Comparison of ENCODE assay signal across 19 mouse cellular contexts in the genomic region with DNA sequence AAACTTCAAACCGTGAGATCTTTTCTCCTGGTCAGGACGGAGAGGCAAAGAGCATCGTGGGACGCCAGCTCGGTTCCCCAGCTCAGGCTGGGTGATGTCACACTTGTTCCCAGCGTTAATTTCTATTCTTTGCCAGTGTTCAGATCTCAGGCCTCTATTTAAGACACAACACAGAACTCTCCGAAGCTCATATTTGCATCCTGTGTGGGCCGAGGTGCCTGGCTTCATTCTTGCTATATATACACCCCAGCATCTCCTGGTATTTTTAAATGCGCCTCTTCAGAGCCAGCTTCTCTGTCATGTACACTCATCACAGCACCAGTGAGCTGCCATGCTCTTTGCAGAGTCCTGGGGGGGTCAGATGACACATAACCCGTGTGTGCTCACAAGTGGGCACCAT.
DNase-seq lines count a peak whose midpoint lies in the region; TF ChIP-seq lines count a peak whose summit lies in the region.
"Had no signal": no experiment of that assay in that cellular context is flagged by ENCODE, and none has a peak within 500 bp of the region (broad histone marks: within the 10 kb centered on the region; RNA-seq: fewer than 3 reads in every experiment).

No protein-coding gene starts in this region.

- intact Hi-C loops in heart, postnatal 14 days (cut with DNase I) = no loop called here

- no peak for TF ChIP-seq CTCF in cortical plate, adult 2 months (IDR thresholded peaks at IDR 0.05; ENCODE audit: extremely low read depth, insufficient read depth, low read length)

- peak; percentile 92 for DNase-seq in brain, adult 2 months (ENCODE audit: low read depth, low spot score)
- peak; percentile 76 to 81 for DNase-seq in left cerebral cortex, adult 9 months (ENCODE audit: low spot score in 2 of 2)
- DNase-seq in right cerebral cortex, postnatal 14 days = peak; percentile 25
- no peak for DNase-seq in heart, postnatal 14 days
- DNase-seq in spleen, adult 18-20 months = no peak
- DNase-seq in adrenal gland, postnatal 36 days = no peak
- DNase-seq: adrenal gland, adult 2 months; cerebellum, adult 9-10 months; heart, postnatal 10 days; kidney, postnatal 4 days; liver; lung, adult 18-20 months; lung, postnatal 14 days; thymus, adult 2 months had no signal

- peaks cover 33% of the 10 kb centered on the region for H3K4me1 ChIP-seq in cortical plate, adult 2 months (ENCODE audit: control insufficient read depth, insufficient read depth, low read length)
- H3K4me1 ChIP-seq: forebrain, embryonic 13.5 days; hindbrain, embryonic 13.5 days; stomach, embryonic 15.5 days had no signal

- H3K4me3 ChIP-seq in cortical plate, adult 2 months (ENCODE audit: insufficient read depth, low read length) = no peak overlapping the region
- H3K4me3 ChIP-seq: forebrain, embryonic 13.5 days; hindbrain, embryonic 13.5 days; megakaryocyte, embryonic 14.5 days; stomach, embryonic 15.5 days had no signal

- peak overlapping the region; percentile 95 for H3K27ac ChIP-seq in cortical plate, adult 2 months (ENCODE audit: insufficient read depth, low read length)
- H3K27ac ChIP-seq: forebrain, embryonic 13.5 days; hindbrain, embryonic 13.5 days; stomach, embryonic 15.5 days had no signal

- no peak for TF ChIP-seq POLR2A in cortical plate, adult 2 months (IDR thresholded peaks at IDR 0.05; ENCODE audit: extremely low read depth, insufficient read depth, low read length)

Comparison
In these comparisons a context has a peak if more than half of its experiments do, and no peak if none do; other contexts are left out.
1. DNase-seq: peak in brain, adult 2 months (single experiment), left cerebral cortex, adult 9 months (2 of 2) and right cerebral cortex, postnatal 14 days (single experiment); none in heart, postnatal 14 days (0 of 2), spleen, adult 18-20 months (0 of 2) and adrenal gland, postnatal 36 days (0 of 2).